Mouse (Mus musculus) layer of hippocampus, postnatal 10 days (tissue): ENCODE measurements around the gene Emx1. TPM values are rescaled to one million over a fixed set of nuclear protein-coding genes. Genes with fewer than 3 reads are reported as not detected.
"Not testable (repeated sequence)": the region's sequence is repeated elsewhere in the genome, so short reads cannot be mapped to it uniquely, and the experiment has no call there.

Experiments used
- DNase-seq, 2 experiments: peaks; one replicate each; pipeline ENCODE4 v3.0.0; 2021; ENCODE audit warnings: low spot score in 2 of 2
- long read RNA-seq: library from polyadenylated mRNA; stranded (forward); transcript quantifications from one replicate; pipeline ENCODE4 v2.0.0, GENCODE M21; 2023
- total RNA-seq, 2 experiments: library from RNA; stranded (reverse); gene quantifications; 2 replicates each; pipeline ENCODE4 v1.2.3; 2021

The Emx1 gene
- total RNA-seq = 10 to 100 TPM; 22.1 to 23.1 TPM
- long read RNA-seq, transcript Emx1-201 (3 exons, 1,561 nt) = major isoform, 6 of 9 reads
- long read RNA-seq, partial matches to known transcripts = 1 of 9 reads
- long read RNA-seq, other reads (novel, unspliced or antisense) = 1 of 9 reads

- peak; percentile 62 to 82 for DNase-seq
Measured at GRCm38 (mm10) chr6:85187340-85188211, at the start of gene Emx1. TSS of gene Emx1 (plus strand) at chr6:85187438.

GRCm38 (mm10) chr6:85139534-85139933, 47.7 kb upstream of the Emx1 start:
- DNase-seq = no peak

- DNase-seq = peak; percentile 31 to 34
Measured at GRCm38 (mm10) chr6:85141013-85141412, 46.2 kb upstream of the Emx1 start.

GRCm38 (mm10) chr6:85144466-85144865, 42.8 kb upstream of the Emx1 start:
- no peak for DNase-seq

GRCm38 (mm10) chr6:85147636-85148035, 39.6 kb upstream of the Emx1 start:
- no peak for DNase-seq

GRCm38 (mm10) chr6:85150386-85150785, 36.9 kb upstream of the Emx1 start:
- no peak for DNase-seq

GRCm38 (mm10) chr6:85153970-85154540, 33.2 kb upstream of the Emx1 start:
- peak; percentile 74 to 83 for DNase-seq

GRCm38 (mm10) chr6:85154861-85155528, 32.2 kb upstream of the Emx1 start:
- DNase-seq = peak; percentile 42 to 51

GRCm38 (mm10) chr6:85156551-85156950, 30.7 kb upstream of the Emx1 start:
- not testable (repeated sequence) for DNase-seq

GRCm38 (mm10) chr6:85158040-85158804, 29.0 kb upstream of the Emx1 start:
- DNase-seq = peak in 1 of 2 experiments; percentile 44

- peak; percentile 72 to 79 for DNase-seq
Measured at GRCm38 (mm10) chr6:85159092-85159760, 28.0 kb upstream of the Emx1 start.

GRCm38 (mm10) chr6:85160201-85160923, 26.9 kb upstream of the Emx1 start:
- peak; percentile 88 to 90 for DNase-seq

GRCm38 (mm10) chr6:85165440-85165921, 21.8 kb upstream of the Emx1 start:
- no peak for DNase-seq

GRCm38 (mm10) chr6:85179569-85179968, 7.7 kb upstream of the Emx1 start:
- no peak for DNase-seq

GRCm38 (mm10) chr6:85180036-85180435, 7.2 kb upstream of the Emx1 start:
- no peak for DNase-seq

- DNase-seq = no peak
Measured at GRCm38 (mm10) chr6:85183951-85184350, 3.3 kb upstream of the Emx1 start.

GRCm38 (mm10) chr6:85186033-85186743, 1.1 kb upstream of the Emx1 start:
- DNase-seq = peak in 1 of 2 experiments; percentile 44

- no peak for DNase-seq
Measured at GRCm38 (mm10) chr6:85186744-85187059, 536 bp upstream of the Emx1 start.
